Mouse (Mus musculus) ES-E14 (cell line): ENCODE data around the gene Hist1h1a. TPM values are rescaled to one million over a fixed set of nuclear protein-coding genes. Genes with fewer than 3 reads are reported as not detected.

Experiments
- DNase-seq: peaks from one replicate; pipeline ENCODE4 v3.0.0-alpha.2; 2013; ENCODE audit warnings: low read depth, low spot score
- H3K27ac ChIP-seq: 2 replicates; pipeline ENCODE4 v1.5.1; 2012; ENCODE audit warnings: low read depth, mild to moderate bottlenecking, low read length, moderate library complexity, mixed read lengths; ENCODE audit not compliant: poor library complexity, insufficient read depth, severe bottlenecking
- H3K36me3 ChIP-seq: 2 replicates; pipeline ENCODE4 v1.6.1; 2012; ENCODE audit warnings: mild to moderate bottlenecking, low read length, moderate library complexity, mixed read lengths; ENCODE audit not compliant: control insufficient read depth, poor library complexity, insufficient read depth, severe bottlenecking
- H3K4me1 ChIP-seq, 2 experiments: fragments of 150-350 bp in 1 of 2; sonication (generic) in 1 of 2; 2 replicates each; pipeline ENCODE4 v1.6.1; 2012; ENCODE audit warnings: low read length in 2 of 2, mild to moderate bottlenecking in 1 of 2, mixed read lengths in 1 of 2; ENCODE audit not compliant: control insufficient read depth in 2 of 2, insufficient read depth in 2 of 2, poor library complexity in 1 of 2
- H3K4me3 ChIP-seq, 2 experiments: fragments of 150-350 bp in 1 of 2; sonication (generic) in 1 of 2; 2 replicates each; pipeline ENCODE4 v1.5.1; 2012; ENCODE audit warnings: low read length in 2 of 2, low read depth in 1 of 2, mild to moderate bottlenecking in 1 of 2, mixed read lengths in 1 of 2; ENCODE audit not compliant: insufficient read depth in 1 of 2, poor library complexity in 1 of 2, severe bottlenecking in 1 of 2
- H3K9ac ChIP-seq: 2 replicates; pipeline ENCODE4 v1.6.1; 2012; ENCODE audit warnings: low read depth, mild to moderate bottlenecking, low read length, mixed read lengths; ENCODE audit not compliant: poor library complexity, insufficient read depth, severe bottlenecking
- H3K9me3 ChIP-seq: fragments of 150-350 bp; sonication (generic); 2 replicates; pipeline ENCODE4 v1.6.1; 2012; ENCODE audit warnings: low read depth, mild to moderate bottlenecking, low read length; ENCODE audit not compliant: control insufficient read depth, insufficient read depth
- CHD2 ChIP-seq: IDR thresholded peaks from 2 replicates; pipeline ENCODE4 v1.6.1; 2014; ENCODE audit warnings: mild to moderate bottlenecking, low read depth, low read length, inconsistent platforms
- HCFC1 ChIP-seq: IDR thresholded peaks from 2 replicates; pipeline ENCODE4 v1.6.1; 2012; ENCODE audit warnings: low read length, inconsistent platforms, borderline replicate concordance; ENCODE audit not compliant: insufficient read depth
- MAFK ChIP-seq: IDR thresholded peaks from 2 replicates; pipeline ENCODE4 v1.6.1; 2014; ENCODE audit warnings: mild to moderate bottlenecking, low read depth, low read length, inconsistent platforms; ENCODE audit not compliant: insufficient read depth
- ZC3H11A ChIP-seq: IDR thresholded peaks from 2 replicates; pipeline ENCODE4 v1.6.1; 2012; ENCODE audit warnings: low read depth, mild to moderate bottlenecking, inconsistent platforms, low read length, borderline replicate concordance
- ZNF384 ChIP-seq: IDR thresholded peaks from 2 replicates; pipeline ENCODE4 v1.6.1; 2012; ENCODE audit warnings: low read depth, low read length, inconsistent platforms
- in situ Hi-C, 2 experiments: fragments of 600-800 bp; cut with MboI; formaldehyde crosslinking; loops; one replicate each; pipeline ENCODE4 v1.15.1; 2025; ENCODE audit warnings: low sequenced_read_pairs in 2 of 2, inconsistent platforms in 1 of 2; ENCODE audit not compliant: unreplicated experiment in 2 of 2
- total RNA-seq: library from RNA; depleted of rRNA; stranded (reverse); fragments of 300-350 nt; gene quantifications from 2 replicates; pipeline ENCODE4 v1.2.3, GENCODE M21; 2012

The Hist1h1a gene
- total RNA-seq, 1 experiment = 1,468 TPM

GRCm38 (mm10) chr13:23755000-23755399, 8.5 kb upstream of the Hist1h1a start:
- DNase-seq = no peak
- H3K4me3 ChIP-seq = no peak overlapping the region
- H3K9me3 ChIP-seq = no peaks in the 10 kb centered on the region
- H3K4me1 ChIP-seq = peaks cover 0 to 4% of the 10 kb centered on the region in 2 experiments; a peak in 1 of 4 replicates
- no peak overlapping the region; the same call in 1 of the 2 replicates for H3K9ac ChIP-seq
- no peak for TF ChIP-seq ZNF384
- TF ChIP-seq MAFK = no peak
- TF ChIP-seq HCFC1 = no peak
- TF ChIP-seq ZC3H11A = no peak
- TF ChIP-seq CHD2 = no peak
- H3K36me3 ChIP-seq = no peaks in the 10 kb centered on the region
- in situ Hi-C loops = loop anchor here in 1 of 2 experiments (25.0 kb wide), 1 partner anchor 1718 kb away; the partner anchor contains the start of genes Hist1h2ag, Hist1h2ah, Hist1h2bj and Hist1h2bk
- no peak overlapping the region; the same call in 1 of the 2 replicates for H3K27ac ChIP-seq

- TF ChIP-seq ZNF384 = no peak
- TF ChIP-seq HCFC1 = peak; percentile 74; the same call in 1 of the 2 replicates
- H3K9ac ChIP-seq = peak within 1 kb of the TSS; percentile 84
- peak within 1 kb of the TSS; percentile 93 for H3K27ac ChIP-seq
- H3K9me3 ChIP-seq = no peaks in the 10 kb centered on the region
- peak; percentile 96 for DNase-seq
- peak within 1 kb of the TSS; percentile 38 to 59 for H3K4me3 ChIP-seq
- H3K36me3 ChIP-seq = no peaks in the 10 kb centered on the region
- H3K4me1 ChIP-seq = peaks cover 0 to 4% of the 10 kb centered on the region in 2 experiments; a peak in 1 of 4 replicates
- in situ Hi-C loops = loop anchor here in 1 of 2 experiments (25.0 kb wide), 1 partner anchor 1719 kb away; the partner anchor contains the start of genes Hist1h2ag, Hist1h2ah, Hist1h2bj and Hist1h2bk
Measured at GRCm38 (mm10) chr13:23756790-23757189, 6.7 kb upstream of the Hist1h1a start, which contains the start of gene Hist1h4b. Gene Hist1h4b (plus strand): TSS chr13:23757013.

- Histone ChIP-seq H3K9me3 (no peaks in the 10 kb centered on the region), H3K4me1 (peaks cover 0 to 4% of the 10 kb centered on the region in 2 experiments; a peak in 1 of 4 replicates), H3K4me3 (peak overlapping the region; percentile 38 to 59), H3K27ac (peak overlapping the region; percentile 93), H3K36me3 (no peaks in the 10 kb centered on the region), H3K9ac (peak overlapping the region; percentile 84)
- no peak for DNase-seq
- in situ Hi-C loops = loop anchor here in 1 of 2 experiments (25.0 kb wide), 1 partner anchor 1720 kb away; the partner anchor contains the start of genes Hist1h2ag, Hist1h2ah, Hist1h2bj and Hist1h2bk
- TF ChIP-seq CHD2 = peak; percentile 69; the same call in 1 of the 2 replicates
- TF ChIP-seq HCFC1 = peak; percentile 71; the same call in 1 of the 2 replicates
- no peak for TF ChIP-seq MAFK
Measured at GRCm38 (mm10) chr13:23757211-23757773, 6.2 kb upstream of the Hist1h1a start.

GRCm38 (mm10) chr13:23757921-23758320, 5.5 kb upstream of the Hist1h1a start:
- Histone ChIP-seq H3K27ac (peak overlapping the region; percentile 93; the same call in 1 of the 2 replicates), H3K36me3 (no peaks in the 10 kb centered on the region), H3K4me3 (peak overlapping the region in 1 of 2 experiments; percentile 38; a peak in 3 of 4 replicates), H3K4me1 (peaks cover 0 to 4% of the 10 kb centered on the region in 2 experiments; a peak in 1 of 4 replicates), H3K9ac (peak overlapping the region; percentile 17; the same call in 1 of the 2 replicates), H3K9me3 (no peaks in the 10 kb centered on the region)
- in situ Hi-C loops = loop anchor here in 1 of 2 experiments (25.0 kb wide), 1 partner anchor 1721 kb away; the partner anchor contains the start of genes Hist1h2ag, Hist1h2ah, Hist1h2bj and Hist1h2bk
- TF ChIP-seq ZNF384 (no peak), CHD2 (no peak), HCFC1 (no peak), ZC3H11A (no peak), MAFK (no peak)
- DNase-seq = no peak
